Mouse (Mus musculus) fat pad, adult 2 months (tissue): Measurements from ENCODE around the gene Siglec1.

Experiments
- DNase-seq: peaks from one replicate; pipeline ENCODE4 v3.0.0-alpha.2; 2011; ENCODE audit warnings: low read depth, low spot score; ENCODE audit errors: extremely low read depth

Gene Siglec1

DNA sequence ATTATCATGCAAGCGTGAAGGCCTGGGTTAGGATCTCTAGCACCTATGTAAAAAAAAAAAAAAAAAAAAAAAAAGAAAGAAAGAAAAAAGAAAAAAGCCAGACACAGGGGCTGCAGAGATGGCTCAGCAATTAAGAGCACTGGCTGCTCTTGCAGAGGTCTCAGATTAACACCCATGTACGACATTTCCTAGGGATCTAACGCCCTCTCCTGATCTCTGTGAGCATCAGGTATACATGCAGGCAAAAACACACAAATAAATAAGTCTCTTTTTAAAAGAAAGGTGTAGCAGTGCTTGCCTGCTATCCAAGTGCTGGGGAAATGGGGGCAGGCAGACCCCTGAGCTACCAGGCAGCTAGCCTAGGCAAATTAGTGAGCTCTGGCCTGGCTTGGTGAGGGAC, 15.0 kb upstream of the Siglec1 start:
- no peak for DNase-seq

DNA sequence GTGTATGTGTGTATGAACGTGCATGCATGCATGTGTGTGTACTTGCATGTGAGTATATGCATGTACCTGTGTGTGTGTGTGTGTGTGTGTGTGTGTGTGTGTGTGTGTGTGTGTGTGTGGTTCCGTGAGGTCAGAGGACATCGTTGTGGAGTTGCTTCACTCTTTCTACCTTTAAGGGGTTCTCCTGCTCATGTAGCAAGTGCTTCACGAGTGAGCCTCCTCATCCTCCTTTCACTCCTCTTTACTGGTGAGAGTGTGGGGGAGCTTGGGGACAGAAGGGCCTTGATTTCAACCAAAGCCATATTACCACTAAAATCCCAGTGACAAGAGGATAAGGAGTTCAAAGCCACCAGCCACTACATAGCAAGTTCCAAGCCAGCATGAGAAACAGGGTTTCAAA, 10.5 kb upstream of the Siglec1 start:
- no peak for DNase-seq

DNA sequence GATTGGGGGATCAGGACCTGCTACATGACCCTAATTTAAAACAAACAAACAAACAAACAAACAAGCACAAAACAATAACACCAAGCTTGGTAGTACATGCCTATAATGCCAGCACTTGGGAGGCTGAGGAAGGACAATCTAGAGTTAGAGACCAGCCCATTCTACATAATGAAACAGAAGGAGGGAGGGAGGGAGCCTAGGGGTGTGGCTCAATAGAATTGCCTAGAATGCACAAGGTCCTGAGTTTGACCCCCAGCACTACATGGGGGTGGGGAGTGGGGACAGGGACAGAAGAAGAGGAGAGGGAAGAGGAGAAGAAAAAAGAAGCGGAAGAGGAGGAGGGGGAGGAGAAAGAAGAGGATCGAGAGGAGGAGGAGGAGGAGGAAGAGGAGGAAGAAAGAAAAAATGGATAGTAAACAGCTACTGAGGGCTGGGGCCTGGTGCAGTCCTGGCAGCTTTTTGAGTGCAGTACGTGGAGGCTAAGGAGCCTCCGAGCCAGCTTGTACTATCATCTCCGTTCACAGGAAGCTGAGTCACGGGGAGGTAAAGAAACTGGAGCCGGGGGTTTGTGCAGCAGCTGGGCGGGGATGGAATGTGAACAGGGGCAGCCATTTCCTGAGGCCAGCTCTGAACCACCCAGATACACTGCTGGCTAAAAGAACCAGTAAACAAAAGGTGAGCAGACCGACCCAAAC, 9.7 kb upstream of the Siglec1 start:
- DNase-seq = no peak

DNA sequence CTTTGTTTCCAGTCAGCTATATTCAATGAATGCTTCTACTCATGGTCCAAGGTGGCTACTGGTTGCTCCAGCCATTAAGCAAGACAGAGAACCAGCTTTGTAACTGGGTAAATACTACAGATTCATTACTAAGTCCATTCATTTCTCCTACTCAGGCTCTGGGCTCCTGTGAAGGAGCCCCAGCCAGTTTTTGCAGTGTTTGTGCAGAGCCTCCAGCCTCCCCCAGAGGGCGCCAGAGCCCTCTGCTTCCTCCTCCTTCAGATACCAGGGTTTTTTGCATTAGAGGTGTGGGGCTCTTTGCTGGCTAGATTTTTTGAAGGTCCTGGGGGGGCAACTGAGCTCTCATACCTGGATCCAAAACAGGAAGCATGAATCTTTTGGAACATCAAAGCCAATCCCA, 8.3 kb upstream of the Siglec1 start:
- DNase-seq = no peak

DNA sequence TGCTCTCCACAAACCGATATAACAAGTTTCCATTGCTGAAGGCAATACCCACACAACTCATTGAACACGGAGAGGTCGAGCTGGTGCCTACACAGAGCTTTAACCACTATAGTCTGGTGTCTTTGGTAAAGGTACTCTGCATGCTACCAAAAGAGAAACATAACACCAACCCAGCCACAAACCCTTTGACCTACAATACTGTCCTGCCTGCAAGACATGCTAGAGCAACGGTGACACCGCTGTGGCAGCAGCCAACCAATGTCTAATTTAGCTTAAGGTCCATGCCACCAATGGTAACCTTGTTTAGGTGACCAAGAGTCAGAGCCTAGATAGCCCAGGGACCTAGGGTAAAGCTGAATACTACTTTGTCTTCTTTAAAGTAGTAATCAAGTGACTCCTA, 7.0 kb upstream of the Siglec1 start:
- no peak for DNase-seq

DNA sequence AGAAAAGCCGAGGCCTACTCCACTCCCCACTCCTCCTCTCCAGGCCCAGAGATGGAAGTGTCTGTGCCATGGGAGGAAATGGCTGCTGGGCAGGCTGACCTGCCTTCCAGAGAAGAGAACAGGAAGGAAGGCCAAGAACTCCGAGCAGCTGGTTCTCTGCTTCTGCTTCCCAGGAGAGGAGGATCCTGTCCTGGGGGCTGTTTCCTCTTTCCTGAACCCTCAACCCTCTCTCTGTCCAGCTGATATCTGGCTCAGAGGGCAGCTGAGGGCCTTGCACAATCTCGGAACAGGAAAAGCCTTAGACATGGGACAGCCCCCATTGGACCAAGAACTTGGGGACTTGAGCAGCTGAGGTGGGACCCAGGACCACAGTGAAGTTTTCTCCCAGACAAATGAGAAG, 4.3 kb upstream of the Siglec1 start:
- DNase-seq = no peak

DNA sequence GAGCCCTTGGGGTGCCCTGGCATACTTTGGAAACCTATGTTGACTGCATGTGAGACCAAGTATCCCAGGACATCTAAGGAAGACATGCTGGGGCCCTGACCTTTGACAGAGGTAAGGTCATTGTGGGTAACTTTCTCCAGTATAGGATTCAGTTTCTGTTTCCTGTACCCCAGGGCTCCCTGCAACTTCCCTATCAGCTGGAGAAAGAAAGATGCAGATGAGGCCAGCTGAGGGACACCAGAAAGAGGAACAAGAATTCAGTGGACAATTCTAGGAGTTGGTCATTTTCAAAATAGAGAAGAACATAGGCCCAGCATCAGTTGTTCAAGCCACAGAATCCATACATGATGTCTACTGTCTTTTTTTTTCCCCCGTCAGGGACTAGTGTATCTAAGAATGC, 3.1 kb upstream of the Siglec1 start:
- no peak for DNase-seq

DNA sequence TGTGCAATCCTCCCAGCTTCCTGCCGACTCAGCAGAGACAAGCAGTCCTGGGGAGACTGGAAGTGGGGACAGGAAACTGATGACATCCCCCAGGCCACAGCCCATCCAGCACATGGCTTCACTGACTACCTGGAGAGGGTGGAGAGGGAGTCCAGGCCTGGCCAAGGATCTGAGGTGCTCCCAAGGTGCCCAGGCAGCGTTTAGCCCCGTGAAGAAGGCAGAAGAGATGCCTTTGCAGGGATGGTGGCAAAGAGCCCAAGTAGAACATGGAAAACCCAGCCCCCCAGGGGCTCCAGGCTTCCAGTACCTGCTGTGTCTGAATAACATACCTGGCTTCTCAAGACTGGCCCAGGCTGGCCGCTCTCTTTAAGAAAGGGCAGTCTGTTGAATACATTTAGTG, 2.0 kb upstream of the Siglec1 start:
- DNase-seq = no peak

DNA sequence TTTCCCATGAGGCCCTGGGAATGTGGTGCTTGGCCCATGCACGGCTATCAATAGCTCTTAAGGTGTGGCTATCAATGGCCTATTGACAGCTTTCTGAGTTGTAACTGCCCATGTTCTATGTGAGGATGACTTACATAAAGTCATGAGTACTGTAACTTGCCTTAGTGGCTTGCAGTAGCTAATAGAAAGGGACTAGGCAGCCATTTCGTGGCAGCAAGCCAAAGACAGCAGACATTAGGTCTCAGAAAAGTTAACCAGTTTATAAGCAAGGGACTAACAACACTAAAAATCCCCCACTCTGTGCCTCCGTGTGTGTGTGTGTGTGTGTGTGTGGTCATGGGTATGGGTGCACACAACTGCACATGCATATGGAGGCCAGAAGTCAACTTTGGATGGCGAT, 2.4 kb downstream of the Siglec1 start:
- DNase-seq = no peak

DNA sequence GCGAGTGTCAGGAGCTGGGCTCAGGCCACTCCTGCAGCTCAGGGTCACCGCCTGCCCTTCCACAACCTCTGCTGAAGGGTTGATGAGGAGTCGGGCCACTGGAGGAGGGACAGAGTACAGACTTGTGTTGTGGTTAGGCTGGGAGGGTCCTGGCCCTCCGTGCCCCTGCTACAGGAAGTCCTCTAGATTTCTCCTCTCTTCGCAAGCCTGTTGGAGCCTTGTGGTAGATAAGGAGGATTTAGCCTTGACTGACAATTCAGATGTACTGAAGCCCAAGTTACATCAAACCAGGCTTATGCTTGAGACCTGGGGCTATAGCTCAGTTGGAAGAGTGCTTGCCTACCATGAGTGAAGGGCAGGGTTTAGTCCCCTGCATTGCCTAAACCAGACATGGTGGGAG, 6.1 kb downstream of the Siglec1 start:
- DNase-seq = no peak

DNA sequence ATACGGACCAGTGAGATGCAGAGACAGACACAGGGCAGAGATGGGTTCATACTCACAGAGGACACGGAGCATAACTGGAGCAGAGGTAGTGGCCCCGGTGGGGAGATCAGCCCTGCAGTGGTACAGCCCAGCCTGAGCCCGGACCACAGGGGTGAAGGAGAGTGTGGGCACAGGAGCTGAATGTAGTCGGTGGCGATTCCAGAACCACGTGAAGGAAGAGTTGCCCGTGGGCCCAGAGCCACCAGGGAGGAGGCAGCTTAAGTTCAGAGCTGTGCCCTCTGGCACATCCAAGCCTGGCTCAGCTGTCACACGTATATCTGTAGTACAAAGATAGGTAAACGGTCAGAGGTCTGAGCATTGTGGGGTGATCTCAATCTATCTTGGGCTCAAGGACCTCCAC, 14.0 kb downstream of the Siglec1 start:
- no peak for DNase-seq

DNA sequence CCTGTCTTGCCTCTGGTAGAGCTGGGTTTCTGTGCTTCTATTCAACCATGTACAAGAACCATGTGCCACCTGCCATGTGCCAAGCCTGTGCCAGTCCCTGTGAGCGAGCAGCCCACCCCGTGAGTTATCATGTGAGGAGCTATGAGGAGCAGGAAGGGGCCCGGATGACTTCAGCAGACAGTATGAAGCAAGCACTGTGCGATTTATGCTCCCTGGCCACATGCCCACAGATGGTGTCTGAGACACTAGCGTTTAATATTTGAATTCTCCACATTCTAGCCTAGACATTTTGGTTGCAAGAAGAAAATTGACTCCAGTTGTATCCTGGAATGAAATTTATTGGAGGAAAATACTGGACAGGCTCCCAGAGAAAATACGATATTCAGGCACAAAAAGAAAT, 19.1 kb downstream of the Siglec1 start:
- DNase-seq = no peak

DNA sequence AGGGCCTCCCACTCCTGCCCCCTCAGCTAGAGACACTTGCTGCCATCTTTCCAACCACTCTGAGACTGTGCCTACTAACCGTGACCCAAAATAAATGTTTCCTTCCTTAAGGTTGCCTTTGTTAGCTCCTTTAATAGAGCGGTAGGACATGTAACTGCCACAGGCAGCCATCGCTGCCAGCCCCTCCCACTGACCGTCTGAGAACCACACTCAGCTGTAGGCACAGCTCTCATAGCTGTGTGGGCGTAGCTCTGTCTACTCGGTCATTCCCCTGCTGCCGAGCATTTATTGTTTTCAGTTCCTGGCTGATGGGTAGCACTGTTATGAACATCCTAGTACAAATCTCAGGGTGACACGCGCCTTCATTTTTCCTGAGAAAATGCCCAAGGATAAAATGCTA, 20.2 kb downstream of the Siglec1 start:
- no peak for DNase-seq

DNA sequence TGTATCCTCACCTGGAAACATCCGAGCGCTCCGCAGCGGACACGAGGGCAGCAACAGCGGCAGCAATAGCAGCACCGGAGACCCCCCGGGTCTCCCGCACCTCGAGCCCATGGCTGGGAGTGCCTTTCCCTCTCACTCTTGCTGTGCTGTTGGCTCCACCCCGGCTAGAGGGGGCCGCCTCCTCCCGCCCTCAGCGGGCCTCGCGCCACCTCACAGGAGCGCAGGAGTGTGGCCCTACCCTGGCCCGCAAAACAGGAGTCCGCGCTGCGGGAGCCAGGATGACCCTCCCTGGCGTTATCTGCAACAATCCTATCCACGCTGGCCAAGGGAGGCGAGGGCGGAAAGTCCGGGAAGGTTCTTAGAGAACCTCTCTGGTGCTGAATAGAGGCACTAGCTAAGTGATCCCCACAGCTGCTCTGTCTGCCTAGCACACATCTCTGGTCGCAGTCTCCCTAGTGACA, 23.1 kb downstream of the Siglec1 start, which contains the start of gene Adam33:
TSS of gene Adam33 (minus strand) at position 411 of the 461 bp plus-strand sequence.
- DNase-seq = no peak

DNA sequence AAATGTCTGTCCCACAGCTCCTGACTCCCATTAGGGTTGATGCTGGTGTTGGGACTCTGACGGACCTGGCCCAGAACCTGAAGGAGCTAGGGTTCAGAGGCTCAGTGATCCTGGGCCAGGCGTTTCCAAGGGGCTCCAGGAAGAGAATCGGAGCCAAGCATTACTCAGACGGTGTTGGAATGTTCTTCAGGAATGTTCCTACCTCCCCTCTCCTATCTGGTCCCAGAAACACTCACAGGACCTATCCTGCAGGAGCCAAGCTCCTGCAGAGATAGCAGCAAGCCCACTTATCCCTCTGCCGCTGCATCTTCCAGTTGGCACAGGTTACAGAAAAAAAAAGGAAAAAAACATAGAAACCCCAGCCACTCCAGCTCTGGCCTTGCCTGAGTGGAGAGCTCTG, 25.0 kb downstream of the Siglec1 start:
- no peak for DNase-seq

DNA sequence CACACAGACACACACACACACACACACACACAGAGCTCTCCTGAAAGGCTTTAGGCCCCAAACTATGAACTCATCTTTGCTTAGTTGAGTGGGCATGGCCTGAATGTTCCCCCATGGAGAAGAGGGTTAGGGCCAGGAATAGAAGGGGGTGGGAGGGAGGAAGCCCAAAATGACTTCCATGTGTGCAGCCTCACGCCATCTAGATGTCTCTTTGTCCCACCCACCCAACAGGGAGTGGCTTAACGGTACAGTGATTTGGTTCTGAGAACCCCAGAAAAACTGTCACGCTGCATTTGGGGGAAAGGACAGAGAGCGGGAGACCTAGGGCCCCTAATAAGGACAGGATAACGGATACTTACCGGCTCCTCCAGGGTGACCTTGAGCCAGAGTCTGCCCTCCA, 25.8 kb downstream of the Siglec1 start:
- DNase-seq = no peak

DNA sequence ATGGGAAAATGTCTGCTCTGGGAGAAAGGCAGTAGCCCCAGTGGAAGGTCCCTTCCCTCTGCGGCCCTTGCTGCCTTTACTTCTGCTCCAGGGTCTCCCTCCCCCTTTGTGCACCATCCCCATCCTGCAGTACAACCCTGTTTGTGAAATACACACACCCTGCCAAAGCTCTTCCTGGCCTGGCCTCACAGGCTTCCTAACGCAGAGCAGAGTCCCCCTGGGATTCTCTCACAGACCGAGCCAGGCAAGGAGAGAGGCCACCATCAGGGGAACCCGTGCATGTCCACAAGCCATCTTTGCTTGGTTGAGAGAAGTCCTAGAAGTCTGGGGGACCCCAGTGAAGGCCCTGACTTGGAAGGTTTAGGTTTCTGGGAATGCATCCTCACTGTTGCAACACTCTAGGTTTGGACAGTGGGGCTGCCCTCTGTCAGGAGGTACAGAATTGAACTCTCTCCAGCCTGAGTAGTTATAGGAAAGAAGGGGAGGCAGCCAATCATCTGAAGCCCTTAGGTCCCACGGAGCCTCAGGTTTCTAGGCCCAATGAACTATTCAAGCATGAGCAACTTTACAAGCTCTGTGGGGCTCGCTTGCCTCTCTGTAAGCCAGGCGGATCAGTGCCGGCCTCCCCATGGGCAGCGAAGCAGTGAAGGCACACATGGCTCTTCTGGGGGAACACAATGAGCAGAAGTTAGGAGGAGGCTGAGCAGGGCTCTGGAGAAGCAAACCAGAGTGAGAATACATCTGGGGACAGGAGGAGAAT, 26.6 kb downstream of the Siglec1 start:
- no peak for DNase-seq

DNA sequence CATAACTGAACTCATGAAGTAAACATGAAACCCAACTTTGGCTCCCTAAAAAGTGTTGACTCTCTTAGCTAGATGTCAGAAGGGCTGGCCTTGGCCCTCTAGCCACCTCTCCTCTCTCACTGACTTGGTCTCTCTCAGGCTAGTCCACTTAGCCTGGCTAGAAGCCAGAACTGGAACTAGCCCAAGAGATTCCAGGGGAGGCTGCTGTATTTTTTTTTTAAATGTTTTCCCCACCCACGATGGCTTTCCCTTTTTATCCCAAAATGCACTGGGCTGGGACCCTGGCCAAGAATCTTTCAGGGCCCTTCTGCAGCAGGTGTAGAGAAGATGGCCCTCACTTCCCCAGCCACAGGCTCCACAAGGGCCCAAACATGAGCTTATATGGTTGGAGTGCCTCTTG, 27.2 kb downstream of the Siglec1 start:
- DNase-seq = no peak

DNA sequence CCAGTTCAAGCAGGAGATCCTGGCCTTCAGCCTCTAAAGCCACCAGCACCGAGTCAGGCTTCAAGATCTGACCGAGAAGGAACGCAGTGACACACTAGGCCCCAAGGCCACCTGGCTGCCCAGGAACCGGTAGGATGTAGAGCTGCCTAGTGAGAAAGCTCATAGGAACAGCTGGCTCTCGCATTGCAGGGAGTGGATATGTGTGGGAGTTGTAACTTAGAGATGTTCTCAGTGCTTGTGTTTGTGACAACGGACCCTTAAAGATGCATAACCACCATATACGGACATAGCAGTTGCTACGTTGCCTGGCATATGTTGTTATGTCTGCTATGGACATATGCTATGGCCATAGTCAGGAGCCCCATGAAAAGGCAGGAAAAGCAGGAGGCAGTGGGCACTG, 27.9 kb downstream of the Siglec1 start:
- DNase-seq = no peak

DNA sequence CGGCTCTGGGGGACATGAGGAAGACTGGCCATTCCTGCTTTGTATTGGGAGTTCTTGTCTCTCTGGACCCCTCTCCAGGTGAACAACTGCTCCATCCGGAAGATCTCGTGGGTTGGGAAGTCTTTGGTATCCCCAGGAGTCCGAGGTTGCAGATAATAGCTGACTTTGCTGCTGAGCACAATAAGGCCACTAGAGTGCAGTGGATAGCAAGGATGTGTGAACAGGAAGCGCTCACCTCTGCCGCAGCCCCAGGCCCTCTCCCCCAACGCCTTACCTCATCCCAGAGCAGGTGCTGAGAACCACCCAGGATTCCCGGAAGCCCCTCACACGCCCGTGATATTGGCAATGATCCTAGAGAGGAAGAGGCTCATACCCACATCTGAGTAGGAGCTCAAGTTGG, 30.4 kb downstream of the Siglec1 start:
- no peak for DNase-seq

DNA sequence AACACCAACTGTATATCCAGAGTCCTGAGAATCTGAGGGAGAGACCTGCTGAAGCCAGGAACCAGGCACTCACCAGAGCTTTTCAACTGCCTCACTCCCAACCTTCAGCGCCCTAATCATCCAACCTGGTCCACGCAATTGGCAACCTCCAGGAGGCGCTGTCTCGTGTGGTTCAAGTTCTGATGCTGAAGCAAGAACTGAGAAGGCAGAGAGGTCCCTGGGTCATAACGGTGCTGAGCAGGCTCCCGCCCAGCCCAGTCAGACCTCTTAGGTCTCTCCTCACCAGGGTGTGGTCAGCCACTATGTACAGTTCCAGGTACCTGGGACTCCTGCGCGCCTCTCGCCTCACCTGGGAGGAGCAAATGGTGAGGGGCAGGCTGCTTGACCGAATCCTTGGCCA, 30.9 kb downstream of the Siglec1 start:
- no peak for DNase-seq

DNA sequence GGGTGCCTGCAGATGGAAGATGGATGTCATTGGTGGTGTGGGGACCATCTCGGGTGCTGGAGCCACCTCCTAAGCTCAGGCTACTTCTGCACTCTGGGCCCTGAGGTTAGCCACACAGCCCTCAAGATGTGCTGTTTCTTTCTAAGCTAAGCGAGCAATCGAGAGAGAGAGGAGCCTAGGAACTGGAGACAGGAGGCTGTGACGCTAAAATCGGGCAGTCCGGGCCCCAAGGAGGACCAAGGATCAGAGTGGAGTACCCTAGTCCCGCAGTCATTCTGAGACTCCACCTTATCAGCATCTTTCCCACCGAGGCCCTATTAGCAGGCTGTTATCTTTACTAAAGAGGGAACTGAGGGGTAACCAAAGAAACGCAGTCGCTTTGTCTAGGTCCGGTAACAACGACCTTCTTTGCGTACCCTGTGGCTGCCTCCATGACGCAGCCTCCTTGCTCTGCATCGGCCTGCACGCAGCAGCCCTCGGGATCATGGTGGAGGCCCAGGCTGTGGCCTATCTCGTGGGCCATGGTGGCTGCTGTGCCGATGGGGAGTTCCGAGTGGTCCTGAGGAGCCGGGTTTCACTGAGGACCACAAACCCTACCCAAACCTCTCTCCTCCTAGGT, 31.8 kb downstream of the Siglec1 start:
- no peak for DNase-seq
